ENCODE assay signal across 8 mouse cellular contexts in genomic region chr2:130496037-130496436, GRCm38 (mm10). TPM values are rescaled to one million over a fixed set of nuclear protein-coding genes. Genes with fewer than 3 reads are reported as not detected.
DNase-seq lines count a peak whose midpoint lies in the region; ATAC-seq lines count a peak whose summit lies in the region.

No protein-coding gene starts in this region.

- H3K36me3 ChIP-seq in forebrain, embryonic 13.5 days (ENCODE audit: poor library complexity, severe bottlenecking) = peaks cover 6% of the 10 kb centered on the region; the same call in 1 of the 2 replicates

- no peaks in the 10 kb centered on the region for H3K27me3 ChIP-seq in forebrain, embryonic 13.5 days

- peak overlapping the region; percentile 57 for H3K27ac ChIP-seq in forebrain, embryonic 13.5 days

- peak; percentile 78 for ATAC-seq in forebrain, embryonic 13.5 days

- DNase-seq in adrenal gland, adult (ENCODE audit: inconsistent age in 2 of 2, low spot score in 1 of 2) = peak; percentile 74 to 75
- DNase-seq in adrenal gland, postnatal 4 days (ENCODE audit: low spot score in 2 of 2) = no peak
- peak; percentile 56 for DNase-seq in adrenal gland, postnatal 10 days
- DNase-seq in heart, postnatal 4 days = peak; percentile 57
- DNase-seq in left cerebral cortex, postnatal 25 days (ENCODE audit: low spot score in 2 of 2) = peak; percentile 46 to 57
- DNase-seq in retina, postnatal 1 day = peak; percentile 87
- no peak for DNase-seq in urinary bladder, postnatal 25 days (ENCODE audit: low spot score)

- H3K4me1 ChIP-seq in forebrain, embryonic 13.5 days = peaks cover 38% of the 10 kb centered on the region

- intact Hi-C loops in left cerebral cortex, postnatal 25 days (cut with DNase I) = no loop called here

- H3K9me3 ChIP-seq in forebrain, embryonic 13.5 days (replicated peaks) = no peaks in the 10 kb centered on the region

- H3K4me2 ChIP-seq in forebrain, embryonic 13.5 days = peak overlapping the region; percentile 22; the same call in 1 of the 2 replicates

- H3K9ac ChIP-seq in forebrain, embryonic 13.5 days = peak overlapping the region; percentile 38

- H3K4me3 ChIP-seq in forebrain, embryonic 13.5 days = no peak overlapping the region

- 23% methylated on average over 6 of the region's 6 CpGs for WGBS in forebrain, embryonic 13.5 days

RNA-seq across cellular contexts. Expression of gene Ptpra, which starts 46.0 kb away (rescaled TPM):
- 100 to 1,000 TPM; 128 to 133 TPM for total RNA-seq in adrenal gland, postnatal 4 days (2021)
- total RNA-seq in adrenal gland, postnatal 10 days (2021) = 100 to 1,000 TPM in 1 of 2 experiments, 10 to 100 TPM in 1; 92.2 to 106 TPM
- polyA plus RNA-seq in forebrain, embryonic 13.5 days (2015; fragmentation: Nextera tagmentation; extraction: Ambion mirVana) = 120 and 122 TPM in 2 replicates
- 10 to 100 TPM; 78.9 to 86.4 TPM for total RNA-seq in heart, postnatal 4 days (2021)
- 100 to 1,000 TPM; 234 to 252 TPM for total RNA-seq in left cerebral cortex, postnatal 25 days (2021)

Comparison
In these comparisons a context has a peak if more than half of its experiments do, and no peak if none do; other contexts are left out.
1. DNase-seq: peak in adrenal gland, adult (2 of 2), adrenal gland, postnatal 10 days (single experiment), heart, postnatal 4 days (single experiment), left cerebral cortex, postnatal 25 days (2 of 2) and retina, postnatal 1 day (single experiment); none in adrenal gland, postnatal 4 days (0 of 2) and urinary bladder, postnatal 25 days (single experiment).